Mouse (Mus musculus) liver, adult (tissue): ENCODE measurements at regions not wholly inside any gene's neighbourhood (a gene's known extent, or its start where the extent isn't known, plus 50 kb on each side); places are given as distances from the start of the nearest gene placed in this dataset.

Experiments used
- GATA4 ChIP-seq: IDR thresholded peaks from 2 replicates; pipeline ENCODE4 v1.6.1; 2014; ENCODE audit warnings: mild to moderate bottlenecking, low read length; ENCODE audit not compliant: insufficient replicate concordance

DNA sequence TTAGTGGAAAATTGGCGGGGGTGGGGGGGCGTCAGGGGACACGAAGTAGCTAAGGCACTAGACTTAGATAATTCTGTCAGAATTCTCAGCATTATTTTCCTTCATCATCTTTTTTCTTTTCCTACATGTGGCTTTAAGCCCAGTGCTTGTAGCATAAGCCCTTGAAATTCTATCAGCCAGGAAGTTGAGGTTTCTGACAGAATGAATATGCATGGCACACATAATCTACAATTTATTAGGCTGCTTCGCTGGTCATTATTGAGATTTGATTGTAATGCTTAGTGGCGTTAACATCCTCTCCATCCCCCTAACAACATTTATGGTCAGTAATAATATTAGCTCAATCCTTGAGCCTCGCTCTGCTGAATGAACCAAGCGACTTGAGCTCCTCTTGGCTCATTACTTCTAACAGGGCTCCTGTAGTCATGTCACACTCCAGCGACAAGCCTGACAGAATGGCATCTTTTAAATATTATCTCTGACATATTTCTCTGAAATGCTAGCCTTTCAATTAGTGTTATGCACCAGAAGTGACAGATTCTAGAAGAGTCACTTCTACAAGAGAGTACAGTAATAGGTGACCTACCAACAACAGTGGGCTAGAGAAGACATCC, 222.1 kb upstream of the Btbd3 start:
- TF ChIP-seq GATA4 = no peak

DNA sequence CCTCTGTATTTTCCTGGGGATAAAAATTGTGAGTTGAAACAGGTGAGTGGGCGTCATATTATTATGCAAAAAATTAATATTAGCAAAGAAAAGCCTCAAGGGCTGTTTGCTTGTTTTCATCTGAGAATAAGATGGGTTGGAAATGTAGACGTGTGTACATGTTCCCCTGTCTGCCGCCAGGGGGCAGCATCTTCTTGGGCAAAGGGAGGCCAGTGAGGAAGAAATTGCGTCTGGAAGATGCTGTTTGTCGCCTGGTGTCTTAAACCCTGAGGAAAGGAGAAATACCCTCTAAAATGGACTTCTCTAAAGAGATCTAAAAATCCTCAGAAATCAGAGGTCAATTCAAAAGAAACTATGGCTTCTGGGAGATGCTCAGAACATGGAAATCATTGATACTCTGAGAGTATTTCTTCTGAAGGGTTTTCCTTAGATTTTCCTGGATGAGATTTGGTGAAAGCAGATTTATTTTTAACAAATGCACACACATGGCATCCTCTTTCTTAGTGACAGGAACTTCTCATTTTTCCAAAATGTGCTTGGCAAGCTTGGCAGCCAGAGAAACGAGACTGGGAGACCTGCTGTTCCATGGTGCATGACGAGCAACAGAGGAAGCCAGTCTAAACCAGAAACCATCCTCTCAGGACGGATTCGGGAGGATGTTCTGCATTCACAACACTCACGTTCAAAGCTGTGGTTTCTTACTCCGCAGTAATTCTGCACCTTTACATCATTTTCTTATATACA, 222.8 kb upstream of the Btbd3 start:
- TF ChIP-seq GATA4 = no peak

DNA sequence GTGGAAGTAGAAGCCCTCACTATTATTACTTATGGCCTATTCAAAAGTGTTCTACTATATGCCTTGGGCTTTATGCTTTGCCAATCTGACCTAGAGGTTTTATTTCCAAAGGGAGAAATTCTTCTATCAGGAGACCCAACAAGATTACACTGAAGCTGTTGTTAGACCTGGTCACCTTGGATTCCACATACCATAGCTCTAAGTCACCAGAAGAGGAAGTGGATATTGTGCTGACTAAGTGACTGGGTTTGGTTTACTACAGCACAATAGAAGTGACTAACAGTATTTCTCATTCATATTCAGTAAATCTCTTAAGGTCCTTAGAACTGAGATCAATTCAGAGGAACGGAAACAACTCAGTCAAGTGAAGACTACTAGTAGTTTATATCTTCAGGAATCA, 229.0 kb upstream of the Btbd3 start:
- TF ChIP-seq GATA4 = no peak

DNA sequence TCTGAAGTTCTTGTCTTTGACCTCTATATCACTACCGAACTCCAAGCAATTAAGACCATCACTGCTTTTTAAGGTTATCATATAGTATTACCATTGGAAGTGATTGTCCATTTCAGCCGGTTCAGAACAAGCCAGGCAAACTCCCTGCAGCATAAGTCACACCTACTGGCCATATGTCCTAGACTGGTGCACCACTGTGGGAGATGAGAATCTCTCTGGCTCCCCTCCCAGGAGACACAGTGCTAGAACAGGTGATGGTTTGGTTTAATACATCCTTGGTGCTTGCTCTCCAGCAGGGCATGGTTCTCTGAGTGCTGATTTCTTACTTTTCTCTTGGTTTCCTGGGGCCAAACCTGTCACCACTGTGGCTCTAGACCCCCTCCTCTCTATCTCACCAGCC, 232.8 kb upstream of the Btbd3 start:
- no peak for TF ChIP-seq GATA4

DNA sequence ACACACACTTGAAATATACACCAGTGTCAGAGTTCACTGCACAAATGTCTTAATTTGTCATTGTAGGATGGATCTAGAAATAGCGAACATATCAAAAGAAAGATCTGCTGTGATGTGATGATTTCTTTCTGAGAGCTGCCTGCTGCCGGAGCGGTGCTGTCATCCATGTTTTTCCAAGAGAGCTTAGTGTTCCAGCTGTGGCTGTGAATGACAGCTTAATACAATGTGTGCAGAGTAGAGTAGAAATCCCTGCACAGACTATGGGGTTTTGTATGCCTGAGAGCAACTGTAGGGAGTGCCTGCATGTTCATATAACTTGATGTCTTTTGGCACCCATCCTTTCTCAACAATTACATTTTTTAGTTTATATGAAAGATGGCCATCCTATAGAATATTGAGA, 274.6 kb upstream of the Btbd3 start:
- TF ChIP-seq GATA4 = no peak

DNA sequence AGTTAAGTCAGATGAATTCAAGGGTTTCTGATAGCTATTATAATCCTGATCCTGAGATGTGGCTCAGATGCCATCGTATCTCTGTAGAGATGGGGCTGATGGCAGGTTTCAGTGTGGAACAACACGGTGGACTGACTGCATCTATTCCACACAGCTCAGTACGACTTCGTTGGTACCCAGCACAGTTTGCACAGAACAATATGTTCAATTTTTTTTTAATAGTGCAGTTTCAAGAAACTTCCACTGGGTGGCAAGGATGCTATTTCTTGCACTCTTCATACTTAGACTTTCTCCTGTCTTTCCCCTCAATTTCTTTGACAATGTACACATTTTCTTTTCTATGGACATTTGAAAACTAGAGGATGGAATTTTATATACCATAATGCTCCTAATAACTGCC, 278.6 kb upstream of the Btbd3 start:
- no peak for TF ChIP-seq GATA4

DNA sequence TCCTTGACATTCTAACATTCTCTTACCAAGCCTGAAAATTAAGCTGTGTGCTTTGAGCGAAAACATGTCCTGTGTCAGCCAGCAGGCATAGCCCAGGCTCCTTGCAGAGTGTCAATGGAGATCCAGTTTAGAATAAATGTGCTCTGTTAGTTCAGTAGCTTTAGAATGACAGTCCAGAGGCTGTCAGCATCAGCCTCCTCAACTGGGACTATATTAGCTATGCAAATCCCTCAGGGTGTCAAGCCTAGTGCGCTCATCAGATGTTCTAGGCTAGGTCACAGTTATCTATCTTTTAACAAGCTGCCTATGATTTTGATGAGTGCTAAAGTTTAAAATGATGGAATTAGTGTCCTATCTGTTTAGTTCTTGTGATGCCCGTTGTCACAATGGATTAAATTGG, 281.7 kb upstream of the Btbd3 start:
- no peak for TF ChIP-seq GATA4

DNA sequence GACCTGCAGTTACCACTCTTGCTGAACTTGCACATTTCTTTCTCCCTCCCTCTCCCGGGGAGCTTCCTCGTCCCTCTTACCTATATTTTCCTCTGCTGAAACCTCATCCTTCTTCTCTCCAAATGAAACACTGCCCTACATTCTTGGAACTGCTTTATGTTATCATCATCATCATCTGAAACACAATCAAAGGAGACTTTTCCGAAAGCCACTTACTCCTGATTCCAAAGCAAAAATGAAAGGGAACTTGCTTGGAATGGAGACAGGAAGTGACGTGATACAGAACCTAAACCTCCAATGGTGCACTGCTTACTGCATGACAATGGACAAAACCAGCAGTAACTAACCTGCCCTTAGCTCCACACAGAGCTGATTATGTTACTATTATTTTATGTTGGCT, 287.2 kb upstream of the Btbd3 start:
- no peak for TF ChIP-seq GATA4

DNA sequence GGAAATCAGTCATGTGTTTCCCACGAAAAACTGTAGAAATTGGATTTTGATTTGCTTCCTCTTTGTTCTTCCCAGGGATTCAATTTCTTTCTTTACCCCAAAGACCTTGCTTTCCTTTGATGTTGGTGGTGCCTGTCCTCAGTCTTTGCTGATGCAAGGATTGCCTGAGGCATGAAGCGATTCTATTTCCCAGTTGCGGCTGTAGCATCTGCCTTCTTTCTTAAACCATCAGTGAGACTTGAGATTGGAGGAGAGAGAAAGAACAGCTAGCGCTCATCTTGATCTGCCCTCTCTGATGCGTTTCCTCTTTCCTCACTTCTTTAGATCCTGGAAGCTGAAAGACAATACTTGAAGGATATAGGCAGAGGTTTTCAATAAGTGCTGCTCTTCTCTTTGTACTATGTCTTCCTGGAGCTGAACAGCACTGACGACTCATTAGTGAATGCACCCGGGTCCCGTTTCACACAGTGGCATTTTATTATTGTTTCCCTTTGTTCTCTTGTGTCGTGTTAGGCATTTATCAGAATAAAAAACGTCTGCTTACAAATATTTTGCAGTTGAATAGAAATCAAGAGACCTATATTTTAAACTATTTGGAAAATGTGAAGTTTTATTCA, 289.8 kb upstream of the Btbd3 start:
- TF ChIP-seq GATA4 = no peak

DNA sequence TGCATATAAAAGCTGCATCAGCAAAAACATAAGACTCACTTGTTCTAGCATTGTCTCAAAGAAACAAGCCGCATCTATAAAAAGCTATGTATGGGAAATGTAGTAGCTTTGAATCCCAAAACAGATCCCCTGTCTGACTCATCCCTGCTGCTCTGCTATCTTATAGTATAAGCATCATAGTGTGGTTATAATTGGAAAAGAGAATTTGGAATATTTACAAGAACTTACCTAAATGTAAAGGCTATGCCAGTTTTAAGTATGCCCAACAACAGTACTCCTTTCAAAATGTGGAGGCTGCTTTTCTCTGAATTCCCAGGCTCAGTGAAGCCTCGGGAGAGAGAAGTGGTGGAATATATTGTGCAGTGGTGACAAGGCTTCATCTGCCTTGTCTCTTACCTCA, 301.5 kb upstream of the Btbd3 start:
- TF ChIP-seq GATA4 = no peak

DNA sequence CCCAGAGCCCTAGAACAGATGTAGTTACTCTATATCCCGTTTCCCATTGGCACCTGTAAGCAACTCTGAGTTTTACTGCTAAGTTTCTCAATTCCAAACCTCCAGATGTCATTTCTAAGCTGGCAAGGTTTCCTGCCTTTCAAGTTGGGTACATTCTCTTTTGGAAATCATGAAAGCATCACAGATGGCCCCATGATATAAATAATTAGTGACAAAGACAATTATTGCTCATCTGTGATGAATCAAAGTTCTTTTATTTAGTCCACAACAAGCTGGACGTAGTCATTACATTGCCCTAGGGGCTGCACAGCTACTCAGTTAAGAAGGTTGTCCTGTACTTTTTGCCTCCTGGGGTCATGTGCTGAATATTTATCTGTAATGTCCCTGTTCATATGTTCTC, 303.2 kb upstream of the Btbd3 start:
- no peak for TF ChIP-seq GATA4

DNA sequence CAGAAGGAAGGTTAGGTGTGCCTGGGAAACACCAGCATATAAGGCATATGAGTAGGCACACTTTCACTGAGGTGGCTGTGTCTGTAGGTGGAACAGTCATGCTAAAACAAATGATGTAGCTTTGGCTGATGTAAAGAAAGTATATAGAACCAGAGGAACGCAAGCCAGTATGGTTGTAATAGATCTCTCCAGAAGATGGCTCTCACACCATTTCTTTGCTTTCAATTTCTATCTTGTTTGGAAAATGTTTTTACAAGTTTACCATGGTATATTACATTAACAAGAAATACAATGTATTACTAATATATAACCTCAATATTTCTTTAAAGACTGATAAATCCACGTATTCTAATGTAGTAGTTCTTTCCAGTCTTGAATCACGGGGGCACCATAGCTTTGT, 304.4 kb upstream of the Btbd3 start:
- no peak for TF ChIP-seq GATA4

DNA sequence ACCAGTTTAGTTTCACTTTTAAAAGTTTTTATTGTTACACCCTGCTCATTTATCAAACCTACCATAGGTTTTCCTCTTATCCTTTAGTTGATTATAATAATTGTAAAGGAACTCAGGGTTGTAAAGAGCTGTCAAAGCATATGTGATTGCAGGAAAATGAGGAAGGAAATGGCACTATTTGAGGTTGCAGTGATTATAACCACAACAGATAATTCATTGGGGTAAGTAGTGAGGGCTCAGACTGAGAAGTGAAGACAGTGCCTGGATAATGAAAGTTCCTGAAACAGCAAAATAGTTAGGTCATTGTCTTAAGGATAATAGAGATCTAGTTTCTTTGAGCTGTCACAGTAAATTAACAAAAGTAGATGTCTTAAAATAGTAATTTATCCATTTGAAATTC, 305.4 kb upstream of the Btbd3 start:
- TF ChIP-seq GATA4 = no peak

DNA sequence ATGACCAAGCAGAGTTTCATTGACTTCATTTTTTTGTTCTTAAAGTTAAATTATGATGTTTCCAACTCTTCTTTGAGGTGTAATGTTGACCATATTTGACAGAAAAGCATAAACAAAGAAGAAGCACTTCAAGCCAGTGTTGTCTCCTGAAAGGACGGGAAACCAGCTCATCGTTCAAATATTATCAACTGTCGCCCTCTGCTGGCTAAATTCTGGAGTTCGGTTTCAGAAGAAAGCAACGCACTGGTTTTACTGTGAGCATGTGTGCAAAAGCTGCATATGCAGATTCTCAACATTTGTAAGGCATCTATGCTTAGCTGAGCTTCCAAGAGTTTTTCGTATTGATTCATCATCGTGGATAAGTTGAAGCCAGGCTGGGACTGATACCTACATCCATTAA, 313.6 kb upstream of the Btbd3 start:
- TF ChIP-seq GATA4 = no peak

DNA sequence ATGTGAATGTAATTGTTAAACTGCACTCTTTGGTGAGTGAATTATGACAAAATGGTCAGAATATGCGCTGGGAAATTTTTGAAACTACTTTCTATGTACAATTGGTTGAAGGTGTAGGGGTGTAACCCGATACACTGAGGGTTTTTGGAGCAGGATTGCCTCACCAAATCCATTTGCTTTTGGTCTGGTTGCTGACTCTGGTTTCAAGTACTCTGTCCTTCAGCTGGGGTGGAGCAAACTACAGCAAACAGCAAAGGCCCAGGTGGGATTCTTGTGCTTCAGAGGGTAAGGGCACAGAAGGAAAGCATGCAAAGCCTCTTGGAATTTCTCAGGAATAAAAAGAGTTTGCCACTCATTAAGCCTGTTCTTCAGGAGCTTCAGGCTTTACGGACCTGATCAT, 316.8 kb upstream of the Btbd3 start:
- no peak for TF ChIP-seq GATA4

DNA sequence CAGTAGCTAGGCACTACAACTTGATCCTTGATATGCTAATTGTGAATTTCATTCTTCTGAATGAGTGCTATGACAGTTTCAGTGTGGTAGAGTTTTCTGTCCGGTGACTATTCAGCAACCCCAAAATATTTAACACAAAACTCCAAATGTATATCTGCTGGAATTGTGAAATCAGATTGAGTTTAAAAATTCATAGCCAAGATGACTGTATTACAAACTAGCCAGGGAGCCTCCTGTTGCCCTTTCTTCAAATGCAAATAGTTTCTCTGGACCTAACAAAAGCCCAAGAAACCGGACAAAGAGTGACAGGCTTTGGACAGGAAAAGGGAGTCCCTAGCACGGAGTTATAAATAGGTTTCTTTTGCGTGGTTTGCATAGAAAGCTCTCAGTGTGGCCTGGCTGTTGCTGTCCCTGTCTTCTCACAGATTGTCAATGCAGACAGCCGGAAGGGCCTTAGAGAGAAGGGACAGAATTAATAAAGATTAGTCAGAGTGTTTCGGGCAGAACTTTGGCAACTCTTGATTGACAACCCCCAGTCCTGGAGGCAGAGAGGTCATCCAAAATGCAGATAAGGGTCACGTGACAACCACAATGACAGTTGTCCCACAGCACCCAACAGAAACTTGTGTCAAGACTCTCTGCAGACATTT, 317.4 kb upstream of the Btbd3 start:
- no peak for TF ChIP-seq GATA4

DNA sequence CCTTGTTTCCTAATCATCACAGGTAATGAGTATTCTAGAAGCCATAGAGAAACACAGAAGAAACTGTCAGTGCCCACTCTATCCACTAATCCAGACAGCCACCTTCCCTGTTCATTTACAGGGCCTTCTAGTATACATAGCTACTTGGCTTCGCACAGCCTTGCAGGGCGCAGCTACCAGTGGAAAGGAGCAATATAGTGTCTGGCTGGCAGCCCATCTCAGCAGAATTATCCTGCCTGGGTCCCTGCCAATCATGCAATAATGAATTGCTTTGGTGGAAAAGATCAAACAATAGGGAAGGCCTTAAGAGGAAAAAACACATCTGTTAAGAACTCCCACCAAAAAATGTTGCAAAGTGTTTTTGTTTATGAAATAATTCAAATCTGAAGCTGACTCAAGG, 319.8 kb upstream of the Btbd3 start:
- no peak for TF ChIP-seq GATA4

DNA sequence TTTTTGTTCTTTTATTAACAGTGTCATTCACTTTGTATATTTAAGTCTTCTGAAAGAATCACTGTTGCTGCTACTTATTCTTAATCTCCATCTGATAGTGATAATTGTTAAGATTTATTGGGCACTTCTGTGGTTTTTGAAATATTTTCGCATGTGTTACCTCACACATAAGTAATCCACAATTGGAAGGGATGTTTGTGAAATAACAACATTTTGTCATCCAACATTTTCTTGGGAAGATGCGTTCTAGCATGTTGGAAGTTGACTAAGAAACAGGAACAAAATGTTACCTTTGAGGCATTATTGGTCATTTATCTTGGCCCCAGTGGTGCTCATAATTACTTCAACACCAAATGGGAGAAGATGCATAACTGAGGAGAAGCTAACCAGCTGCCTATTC, 323.4 kb upstream of the Btbd3 start:
- no peak for TF ChIP-seq GATA4
